Mouse (Mus musculus): ENCODE results near the gene Bcr. TPM values are rescaled to one million over a fixed set of nuclear protein-coding genes. Genes with fewer than 3 reads are reported as not detected.

Gene Bcr
- total and polyA plus RNA-seq, 3 experiments = 0.71 TPM; not detected in 2

DNA sequence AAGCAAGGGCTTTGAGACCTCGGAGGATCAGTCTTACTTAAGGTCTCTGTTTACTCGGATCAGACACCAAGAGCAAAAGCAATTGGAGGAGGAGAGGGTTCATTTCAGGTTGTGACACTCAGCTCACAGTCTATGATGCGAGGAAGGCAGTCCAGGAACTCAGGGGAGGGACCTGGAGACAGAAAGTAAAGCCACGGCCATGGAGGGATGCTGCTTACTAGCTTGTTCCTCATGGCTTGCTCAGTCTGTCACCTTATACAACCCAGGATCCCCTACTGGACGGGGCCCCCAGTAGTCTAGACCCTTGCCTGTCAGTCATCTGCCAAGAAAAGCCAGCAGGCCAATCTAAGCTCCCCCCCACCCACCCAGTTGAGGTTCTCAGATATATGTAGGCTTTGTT is 118.5 kb downstream of the Bcr start:
- TF ChIP-seq POLR2AphosphoS5 (IDR thresholded peaks at IDR 0.05; ENCODE audit: insufficient replicate concordance, low read depth, low read length) (no peak), TAL1 (conservative IDR thresholded peaks at IDR 0.05; ENCODE audit: low read depth, low read length) (no peak), GATA2 (IDR thresholded peaks at IDR 0.05; ENCODE audit: borderline replicate concordance, low read depth, low read length) (no peak), CTCF (IDR thresholded peaks at IDR 0.05; ENCODE audit: low read depth, low read length) (no peak), GATA1 (IDR thresholded peaks at IDR 0.05; ENCODE audit: borderline replicate concordance, low read length) (no peak)
- Histone ChIP-seq H3K36me3 (replicated peaks) (no peaks in the 10 kb centered on the region), H3K27me3 (ENCODE audit: insufficient read depth, low read length) (no peaks in the 10 kb centered on the region), H3K4me1 (ENCODE audit: insufficient read depth, low read depth, low read length) (peaks cover 2% of the 10 kb centered on the region; the same call in 1 of the 2 replicates), H3K9me3 (replicated peaks) (peaks cover 8% of the 10 kb centered on the region), H3K4me3 (ENCODE audit: low read depth, low read length) (no peak overlapping the region)
- no peak for DNase-seq (ENCODE audit: low spot score)
- no peak for ATAC-seq (ENCODE audit: extremely low read depth, insufficient number of reproducible peaks, low FRiP score, poor library complexity, severe bottlenecking)

DNA sequence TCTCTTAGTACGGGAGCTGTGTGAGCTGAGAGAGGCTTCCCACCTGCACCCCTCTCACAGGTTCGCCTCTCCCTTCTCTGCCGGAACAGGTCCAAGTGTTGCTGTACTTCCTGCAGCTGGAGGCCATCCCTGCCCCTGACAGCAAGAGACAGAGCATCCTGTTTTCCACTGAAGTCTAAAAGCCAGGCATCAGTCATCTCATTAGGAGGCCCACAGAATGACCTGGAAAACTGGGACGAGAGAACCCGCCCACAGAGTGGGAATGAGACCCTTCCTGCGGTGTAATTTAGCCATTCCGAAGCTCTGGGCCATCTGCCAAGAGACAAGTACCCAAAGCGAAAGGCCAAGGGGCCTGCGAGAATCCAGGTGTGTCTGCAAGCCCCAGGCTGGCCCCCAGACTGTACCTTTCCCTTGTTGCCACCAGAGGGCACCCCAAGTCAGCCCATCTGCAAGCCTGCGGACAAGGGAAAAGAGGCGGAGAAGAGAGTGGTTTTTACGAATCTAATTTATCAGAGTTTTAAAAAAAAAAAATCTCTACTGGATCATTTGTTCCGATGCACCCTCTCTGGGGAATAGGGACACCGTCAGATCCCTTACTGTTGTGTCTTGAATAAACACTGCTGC is 121.9 kb downstream of the Bcr start:
- Histone ChIP-seq H3K4me1 (ENCODE audit: insufficient read depth, low read depth, low read length) (peaks cover 2% of the 10 kb centered on the region; the same call in 1 of the 2 replicates), H3K36me3 (replicated peaks) (no peaks in the 10 kb centered on the region), H3K9me3 (replicated peaks) (peaks cover 2% of the 10 kb centered on the region; the same call in 1 of the 2 replicates), H3K4me3 (ENCODE audit: low read depth, low read length) (no peak overlapping the region), H3K27me3 (ENCODE audit: insufficient read depth, low read length) (no peaks in the 10 kb centered on the region)
- 0 out of 2 replicates have a peak, but pooled peaks have one; percentile 22 for TF ChIP-seq CTCF (IDR thresholded peaks at IDR 0.05; ENCODE audit: low read depth, low read length)
- TF ChIP-seq GATA2 (IDR thresholded peaks at IDR 0.05; ENCODE audit: borderline replicate concordance, low read depth, low read length) = no peak
- ATAC-seq (ENCODE audit: extremely low read depth, insufficient number of reproducible peaks, low FRiP score, poor library complexity, severe bottlenecking) = peak; percentile 40; the same call in 1 of the 2 replicates
- peak; percentile 38 for DNase-seq (ENCODE audit: low spot score)

DNA sequence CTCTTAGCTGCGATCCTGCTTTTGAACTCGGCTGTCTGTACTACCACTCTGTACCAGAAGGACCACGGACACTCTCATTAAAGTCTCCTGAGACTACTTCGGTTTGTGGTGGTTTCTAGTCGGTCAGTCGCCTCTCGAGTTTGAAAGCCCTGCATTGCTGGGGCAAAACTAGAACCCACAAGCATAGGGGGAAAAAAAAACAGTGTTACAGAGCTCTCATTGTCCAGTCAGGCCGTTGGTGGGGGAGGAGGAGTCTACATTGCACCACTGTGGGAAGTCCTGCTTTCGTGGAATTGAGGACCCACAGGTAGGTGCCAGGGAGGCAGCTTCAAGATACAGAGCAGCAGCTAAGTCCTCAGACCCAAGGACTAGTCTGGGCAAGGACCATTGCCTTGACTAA is 124.4 kb downstream of the Bcr start:
- H3K4me3 ChIP-seq (ENCODE audit: low read depth, low read length) = no peak overlapping the region
- H3K36me3 ChIP-seq (replicated peaks) = no peaks in the 10 kb centered on the region
- DNase-seq (ENCODE audit: low spot score) = no peak
- no peaks in the 10 kb centered on the region for H3K27me3 ChIP-seq (ENCODE audit: insufficient read depth, low read length)
- no peaks in the 10 kb centered on the region; the same call in 1 of the 2 replicates for H3K9me3 ChIP-seq (replicated peaks)
- ATAC-seq (ENCODE audit: extremely low read depth, insufficient number of reproducible peaks, low FRiP score, poor library complexity, severe bottlenecking) = no peak
- TF ChIP-seq CTCF (IDR thresholded peaks at IDR 0.05; ENCODE audit: low read depth, low read length) (no peak), GATA2 (IDR thresholded peaks at IDR 0.05; ENCODE audit: borderline replicate concordance, low read depth, low read length) (no peak), TAL1 (conservative IDR thresholded peaks at IDR 0.05; ENCODE audit: low read depth, low read length) (no peak), POLR2AphosphoS5 (IDR thresholded peaks at IDR 0.05; ENCODE audit: insufficient replicate concordance, low read depth, low read length) (no peak), GATA1 (IDR thresholded peaks at IDR 0.05; ENCODE audit: borderline replicate concordance, low read length) (no peak)
- H3K4me1 ChIP-seq (ENCODE audit: insufficient read depth, low read depth, low read length) = peaks cover 2% of the 10 kb centered on the region; the same call in 1 of the 2 replicates

DNA sequence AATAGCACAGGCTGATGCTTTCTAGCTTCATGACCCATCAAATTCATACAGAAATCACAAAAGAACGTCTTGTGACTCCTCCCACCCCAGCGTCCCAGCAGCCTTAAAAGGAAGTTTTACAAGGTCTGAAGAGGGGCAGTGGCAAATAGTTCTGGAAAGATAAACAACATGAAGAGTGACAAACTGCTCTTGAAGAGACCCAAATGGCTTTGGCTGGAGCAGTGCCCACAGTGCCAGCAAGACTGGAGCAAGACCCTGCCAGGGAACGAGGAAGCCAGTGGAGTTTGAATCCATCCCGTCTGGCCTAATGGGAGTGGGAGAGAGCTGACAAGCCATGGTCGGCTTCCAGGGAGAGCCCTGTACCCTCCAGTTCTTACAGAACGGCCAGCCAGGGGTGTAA is 126.2 kb downstream of the Bcr start:
- Histone ChIP-seq H3K4me3 (ENCODE audit: low read depth, low read length) (no peak overlapping the region), H3K4me1 (ENCODE audit: insufficient read depth, low read depth, low read length) (peaks cover 2% of the 10 kb centered on the region; the same call in 1 of the 2 replicates), H3K36me3 (replicated peaks) (no peaks in the 10 kb centered on the region), H3K9me3 (replicated peaks) (no peaks in the 10 kb centered on the region), H3K27me3 (ENCODE audit: insufficient read depth, low read length) (no peaks in the 10 kb centered on the region)
- DNase-seq (ENCODE audit: low spot score) (no peak), ATAC-seq (ENCODE audit: extremely low read depth, insufficient number of reproducible peaks, low FRiP score, poor library complexity, severe bottlenecking) (no peak)
- TF ChIP-seq GATA2 (IDR thresholded peaks at IDR 0.05; ENCODE audit: borderline replicate concordance, low read depth, low read length) = no peak
- TF ChIP-seq GATA1 (IDR thresholded peaks at IDR 0.05; ENCODE audit: borderline replicate concordance, low read length) = no peak
- no peak for TF ChIP-seq TAL1 (conservative IDR thresholded peaks at IDR 0.05; ENCODE audit: low read depth, low read length)
- TF ChIP-seq CTCF (IDR thresholded peaks at IDR 0.05; ENCODE audit: low read depth, low read length) = no peak

DNA sequence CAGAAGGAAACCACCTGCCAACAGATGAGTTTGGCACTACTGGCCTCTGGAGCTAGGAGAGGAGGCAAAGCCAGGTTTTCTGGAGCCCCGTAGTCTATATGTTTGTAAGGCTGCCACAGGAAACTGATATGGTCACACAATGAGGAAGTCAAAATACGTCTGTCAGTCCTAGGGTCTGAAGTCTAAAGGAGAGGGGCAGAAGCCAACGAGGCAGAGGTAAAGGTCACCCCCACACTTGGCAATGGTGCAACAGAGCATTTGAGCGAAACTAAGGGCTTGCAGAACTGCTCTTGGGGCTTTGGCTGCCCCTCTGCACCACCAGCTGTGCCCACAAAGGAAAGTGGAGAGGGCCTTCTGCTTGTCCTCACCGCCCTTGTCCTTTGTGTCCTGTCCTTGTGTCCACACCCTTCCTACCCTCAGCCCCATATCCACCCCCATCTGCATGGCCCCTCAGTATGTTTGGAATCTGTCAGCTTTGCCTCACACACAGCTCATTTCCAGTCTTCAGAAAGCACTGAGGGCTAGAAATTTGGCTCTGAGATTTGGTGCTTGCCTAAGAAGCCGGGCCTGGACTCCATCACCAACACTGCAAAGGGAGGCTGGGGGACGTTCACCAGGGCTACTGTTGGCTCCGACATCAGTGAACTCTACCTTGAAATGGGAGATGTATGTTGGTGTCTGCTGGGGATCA is 127.1 kb downstream of the Bcr start:
- no peaks in the 10 kb centered on the region for H3K9me3 ChIP-seq (replicated peaks)
- DNase-seq (ENCODE audit: low spot score) = no peak
- no peak for TF ChIP-seq CTCF (IDR thresholded peaks at IDR 0.05; ENCODE audit: low read depth, low read length)
- TF ChIP-seq GATA2 (IDR thresholded peaks at IDR 0.05; ENCODE audit: borderline replicate concordance, low read depth, low read length) = no peak
- TF ChIP-seq TAL1 (conservative IDR thresholded peaks at IDR 0.05; ENCODE audit: low read depth, low read length) = no peak
- TF ChIP-seq GATA1 (IDR thresholded peaks at IDR 0.05; ENCODE audit: borderline replicate concordance, low read length) = no peak
- TF ChIP-seq POLR2AphosphoS5 (IDR thresholded peaks at IDR 0.05; ENCODE audit: insufficient replicate concordance, low read depth, low read length) = no peak
- no peaks in the 10 kb centered on the region for H3K36me3 ChIP-seq (replicated peaks)
- ATAC-seq (ENCODE audit: extremely low read depth, insufficient number of reproducible peaks, low FRiP score, poor library complexity, severe bottlenecking) = no peak
- H3K4me1 ChIP-seq (ENCODE audit: insufficient read depth, low read depth, low read length) = peaks cover 2% of the 10 kb centered on the region; the same call in 1 of the 2 replicates
- no peak overlapping the region for H3K4me3 ChIP-seq (ENCODE audit: low read depth, low read length)
- no peaks in the 10 kb centered on the region for H3K27me3 ChIP-seq (ENCODE audit: insufficient read depth, low read length)

DNA sequence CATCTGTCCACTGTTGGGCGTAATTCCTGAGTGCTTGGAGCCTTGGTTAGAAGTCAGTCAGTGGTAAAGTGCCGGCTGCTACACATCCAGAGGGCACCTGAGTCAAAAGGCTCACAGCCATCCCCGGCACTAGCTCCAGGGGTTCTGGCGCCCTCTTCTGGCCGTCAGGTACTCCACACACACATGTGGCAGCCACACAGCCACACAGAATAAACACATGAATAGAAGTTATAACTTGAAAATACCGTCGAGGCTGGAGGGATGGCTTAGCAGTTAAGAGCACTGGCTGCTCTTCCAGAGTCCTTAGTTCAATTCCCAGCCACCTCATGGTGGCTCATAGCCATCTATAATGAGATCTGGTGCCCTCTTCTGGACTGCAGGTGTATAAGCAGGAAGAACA is 131.3 kb downstream of the Bcr start:
- ATAC-seq (ENCODE audit: extremely low read depth, insufficient number of reproducible peaks, low FRiP score, poor library complexity, severe bottlenecking) (no peak), DNase-seq (ENCODE audit: low spot score) (no peak)
- H3K4me1 ChIP-seq (ENCODE audit: insufficient read depth, low read depth, low read length) = no peaks in the 10 kb centered on the region
- H3K27me3 ChIP-seq (ENCODE audit: insufficient read depth, low read length) = no peaks in the 10 kb centered on the region
- TF ChIP-seq GATA1 (IDR thresholded peaks at IDR 0.05; ENCODE audit: borderline replicate concordance, low read length) (no peak), CTCF (IDR thresholded peaks at IDR 0.05; ENCODE audit: low read depth, low read length) (peak; percentile 18; the same call in 1 of the 2 replicates)
- no peaks in the 10 kb centered on the region for H3K36me3 ChIP-seq (replicated peaks)
- peaks cover 2% of the 10 kb centered on the region; the same call in 1 of the 2 replicates for H3K9me3 ChIP-seq (replicated peaks)
- H3K4me3 ChIP-seq (ENCODE audit: low read depth, low read length) = no peak overlapping the region

Data from G1E (cell line).